Mouse (Mus musculus) embryo, embryonic 10.5 days (tissue): ENCODE results near the gene Cnep1r1.
A peak's percentile ranks its signal among the peaks of the same experiment; 100 is the strongest.

ENCODE experiments used
- DNase-seq: peaks from one replicate; pipeline ENCODE4 v3.0.0-alpha.2; 2015; ENCODE audit warnings: low spot score

The Cnep1r1 gene

DNA sequence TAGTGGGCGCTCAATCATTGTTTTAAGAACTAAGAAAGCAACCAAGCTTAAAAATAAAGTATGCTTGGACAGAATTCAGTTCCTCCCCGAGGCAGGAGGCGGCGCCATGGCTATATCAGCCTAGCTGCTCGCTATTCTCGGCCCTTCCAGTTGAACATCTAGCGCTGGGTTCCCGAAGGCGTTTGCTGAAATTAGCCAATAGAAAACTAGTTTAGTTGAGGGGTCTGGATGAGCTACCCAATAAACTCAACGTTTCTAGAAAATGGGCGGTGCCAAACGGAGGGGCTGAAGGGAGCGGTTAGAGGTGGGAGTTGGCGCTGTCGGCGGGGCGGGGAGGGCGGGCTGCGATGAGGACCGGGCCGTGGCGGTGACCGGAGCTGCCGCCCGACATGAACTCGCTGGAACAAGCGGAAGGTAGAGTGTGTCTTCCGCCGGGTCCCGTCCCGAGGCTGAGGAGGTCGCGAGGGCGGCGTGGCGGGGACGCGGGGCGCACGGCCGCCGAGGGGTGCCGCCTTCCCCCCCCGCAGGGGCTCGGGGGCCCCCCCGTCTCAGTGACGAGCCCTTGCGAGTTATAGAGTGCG, at the start of gene Cnep1r1:
Gene Cnep1r1 (plus strand): TSS at position 314 of the 581 bp plus-strand sequence.
- DNase-seq: peak; percentile 98

DNA sequence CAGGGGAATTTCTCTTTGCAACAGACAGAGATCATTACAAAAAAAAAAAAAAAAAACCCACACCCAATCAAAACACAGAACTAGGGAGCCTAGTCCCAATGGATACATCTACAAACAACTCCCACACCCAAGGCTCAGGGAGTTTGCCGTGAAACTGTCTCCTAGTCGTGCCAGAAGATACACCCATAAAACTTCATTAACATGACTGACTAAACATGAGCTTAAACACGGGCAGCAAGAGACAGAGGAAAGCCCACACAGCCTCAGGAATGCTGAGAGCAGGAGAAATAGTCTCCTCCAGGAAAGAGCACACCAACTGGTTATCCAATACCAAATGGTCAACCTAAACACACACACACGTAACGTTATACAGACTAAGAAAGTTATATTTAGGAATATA, 36.4 kb upstream of the Cnep1r1 start:
- no peak for DNase-seq

DNA sequence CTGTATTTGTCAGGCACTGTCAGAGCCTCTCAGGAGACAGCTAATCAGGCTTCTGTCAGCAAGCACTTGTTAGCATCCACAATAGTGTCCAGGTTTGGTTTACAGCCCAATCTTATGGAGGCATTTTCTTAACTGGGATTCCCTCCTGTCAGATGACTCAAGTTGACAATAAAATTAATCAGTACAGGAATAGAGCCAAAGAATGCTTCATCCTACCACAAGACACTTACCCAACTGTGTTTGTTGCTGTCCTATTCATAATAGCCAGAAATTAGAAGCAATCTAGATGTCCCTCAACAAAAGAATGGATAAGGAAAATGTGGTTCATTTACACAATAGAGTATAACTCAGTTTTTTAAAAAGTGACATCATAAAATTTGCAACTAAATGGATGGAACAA, 30.6 kb upstream of the Cnep1r1 start:
- DNase-seq: no peak

DNA sequence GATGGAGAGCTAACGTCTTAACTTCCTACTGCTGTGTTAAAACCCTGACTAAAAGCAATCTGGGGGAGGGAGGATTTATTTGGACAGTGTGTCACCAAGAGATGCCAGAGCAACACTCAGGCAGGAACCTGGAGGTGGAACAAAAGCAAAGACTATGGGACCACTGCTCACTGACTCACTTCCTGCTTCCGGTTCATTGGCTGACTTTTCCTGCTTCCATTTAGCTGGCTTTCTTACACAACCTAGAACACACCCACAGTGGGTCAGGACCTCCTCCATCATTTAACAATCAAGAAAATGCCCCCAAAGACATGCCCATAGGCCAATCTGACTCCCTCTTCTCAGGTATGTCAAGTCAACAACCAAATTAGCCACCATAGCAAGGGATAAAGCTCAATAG, 26.9 kb upstream of the Cnep1r1 start:
- no peak for DNase-seq

DNA sequence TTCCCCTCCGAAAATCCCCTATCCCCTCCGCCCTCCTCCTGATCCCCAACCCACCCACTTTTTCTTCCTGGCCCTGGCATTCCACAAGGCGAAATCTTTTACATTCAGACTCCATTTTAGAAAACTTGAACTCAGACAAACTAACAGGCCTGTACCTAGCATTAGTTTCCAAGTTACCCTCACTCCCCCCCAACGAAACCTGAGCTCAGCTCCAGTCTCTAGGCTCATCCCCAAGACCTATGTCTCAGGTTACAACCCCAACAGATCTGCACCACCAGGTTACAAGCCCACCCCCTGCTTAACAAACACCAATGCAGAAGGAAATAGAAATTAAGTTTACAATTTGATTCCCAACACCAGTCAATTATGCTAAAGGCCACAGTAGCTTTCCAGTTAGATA, 25.2 kb upstream of the Cnep1r1 start:
- DNase-seq: peak; percentile 44

DNA sequence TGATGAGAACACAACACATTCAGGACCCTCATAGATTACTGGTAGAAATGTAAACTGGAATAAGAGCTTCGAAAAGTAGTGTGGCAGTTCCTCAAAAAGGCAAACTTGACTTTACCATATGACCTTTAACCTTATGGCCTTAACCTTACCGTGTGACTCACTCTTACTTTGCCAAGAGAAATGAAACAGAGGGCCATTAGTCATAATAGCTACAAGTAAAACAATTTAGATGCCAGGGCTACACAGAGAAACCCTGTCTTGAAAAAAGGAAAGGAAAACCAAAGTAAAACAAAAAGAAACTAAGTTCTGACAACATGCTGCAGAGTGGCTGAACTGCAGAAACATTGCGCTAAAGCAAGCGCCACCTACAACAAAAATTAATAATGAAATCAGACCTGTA, 19.7 kb upstream of the Cnep1r1 start:
- DNase-seq: no peak

DNA sequence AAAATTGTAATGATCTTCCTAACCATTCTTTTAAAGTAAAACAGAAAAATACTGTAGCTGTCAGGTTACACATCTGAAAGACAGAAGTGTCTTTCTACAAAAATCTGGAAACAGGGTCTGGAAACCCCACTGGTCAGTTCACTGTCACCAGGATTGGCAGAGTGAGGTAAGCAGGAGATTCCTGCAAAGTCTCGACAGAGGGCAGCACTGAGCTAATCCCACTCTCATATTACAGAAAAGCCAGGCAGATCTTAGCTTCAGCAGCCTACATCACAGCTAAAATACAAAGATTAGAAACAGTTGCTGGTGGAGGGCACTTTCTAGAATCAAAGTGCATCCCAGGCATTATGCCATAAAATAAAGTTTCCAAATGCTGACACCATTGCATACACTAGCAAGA, 19.0 kb upstream of the Cnep1r1 start:
- peak; percentile 84 for DNase-seq

DNA sequence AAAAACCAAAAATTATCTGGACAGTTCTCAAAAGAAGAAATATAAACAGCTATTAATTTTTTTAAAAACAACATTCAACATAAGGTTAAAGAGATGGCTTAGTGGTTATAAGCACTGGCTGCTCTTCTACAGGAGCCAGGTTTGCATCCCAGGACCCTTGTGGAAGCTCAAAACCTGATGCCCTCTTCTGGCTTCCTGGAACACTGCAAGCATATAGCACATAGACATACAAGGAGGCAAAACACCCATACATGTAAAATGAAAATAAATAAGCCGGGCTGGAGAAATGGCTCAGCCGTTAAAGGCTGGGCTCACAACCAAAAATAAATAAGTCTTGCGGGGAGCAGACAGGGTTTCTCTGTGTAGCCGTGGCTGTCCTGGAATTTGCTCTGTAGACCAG, 9.3 kb upstream of the Cnep1r1 start:
- DNase-seq: no peak

DNA sequence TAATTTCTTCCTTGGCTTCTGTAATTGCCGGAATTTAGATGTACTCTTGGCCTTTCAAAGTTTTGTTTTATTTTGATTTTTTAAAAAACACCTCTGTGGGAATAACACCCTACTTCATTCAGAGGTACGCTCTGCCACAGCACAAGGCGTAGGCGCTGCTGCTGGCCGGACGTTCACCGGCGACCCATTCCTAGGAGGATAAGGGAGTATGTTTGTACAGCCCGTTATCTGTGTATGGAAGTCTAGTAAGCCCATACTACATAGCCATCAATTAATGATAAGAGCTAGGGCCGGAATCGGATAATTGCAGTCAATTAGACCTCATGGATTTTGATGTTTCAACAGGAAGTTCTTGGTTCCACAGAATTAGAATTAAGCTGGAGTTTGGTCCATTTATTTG, 507 bp downstream of the Cnep1r1 start:
- DNase-seq: peak; percentile 28

DNA sequence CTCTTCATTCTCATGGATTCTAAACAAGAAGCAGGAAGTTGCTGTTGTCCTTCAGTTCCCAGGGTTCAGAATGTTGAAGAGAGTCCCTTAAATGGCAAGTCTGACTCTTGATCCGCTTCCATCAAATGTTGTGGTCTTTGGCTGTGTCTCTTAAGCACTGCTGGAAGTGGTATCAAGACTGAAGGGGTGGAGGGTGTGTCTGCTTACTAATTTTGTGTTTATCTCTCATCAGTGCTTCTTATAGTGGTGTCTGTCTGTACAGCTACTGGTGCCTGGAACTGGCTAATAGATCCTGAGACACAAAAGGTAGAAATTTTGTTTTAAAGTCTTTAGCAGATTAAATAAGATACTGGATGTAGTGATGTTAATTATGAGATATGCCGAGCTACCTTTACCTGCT, 6.3 kb downstream of the Cnep1r1 start:
- DNase-seq: no peak

DNA sequence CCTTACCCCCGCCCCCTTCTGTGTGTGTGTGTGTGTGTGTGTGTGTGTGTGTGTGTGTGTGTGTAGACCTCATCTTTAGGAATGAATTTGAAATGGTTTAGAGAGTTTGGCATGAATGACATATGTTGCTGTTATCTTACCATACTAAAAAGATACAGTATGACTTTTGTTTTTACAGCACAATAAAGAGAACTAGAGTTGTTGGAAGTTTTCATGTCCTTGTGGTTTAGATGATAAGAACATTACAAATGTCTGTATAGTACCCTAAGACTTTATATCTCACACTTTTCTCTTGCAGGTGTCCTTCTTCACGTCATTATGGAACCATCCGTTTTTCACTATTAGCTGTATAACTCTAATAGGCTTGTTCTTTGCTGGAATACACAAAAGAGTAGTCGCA, 10.8 kb downstream of the Cnep1r1 start:
- DNase-seq: no peak

DNA sequence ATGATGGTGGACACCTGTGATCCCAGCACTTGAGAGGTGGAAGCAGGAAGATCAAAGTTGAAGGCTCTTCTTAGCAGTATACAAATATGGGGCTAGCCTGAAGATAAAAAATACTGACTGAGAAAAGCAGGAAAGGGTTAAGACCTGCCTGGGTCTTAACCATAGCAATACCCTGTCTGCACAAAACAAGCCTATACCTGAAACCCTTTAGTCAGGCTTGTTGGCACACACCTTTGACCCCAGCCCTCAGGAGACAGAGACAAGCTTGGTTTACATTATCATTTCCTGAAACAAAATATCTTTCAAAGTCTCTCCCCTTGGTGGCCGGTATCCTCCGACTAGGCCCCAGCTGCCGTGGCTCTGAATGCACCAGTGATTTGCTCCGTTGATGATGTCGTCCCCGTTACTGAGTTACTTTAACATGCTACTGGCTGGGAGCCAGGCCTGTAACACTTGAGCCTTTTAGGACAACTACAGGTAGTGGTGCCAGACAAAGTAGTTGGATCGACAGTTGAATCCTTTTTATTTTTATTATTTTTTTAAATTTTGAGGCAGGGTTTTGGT, 12.3 kb downstream of the Cnep1r1 start:
- no peak for DNase-seq

DNA sequence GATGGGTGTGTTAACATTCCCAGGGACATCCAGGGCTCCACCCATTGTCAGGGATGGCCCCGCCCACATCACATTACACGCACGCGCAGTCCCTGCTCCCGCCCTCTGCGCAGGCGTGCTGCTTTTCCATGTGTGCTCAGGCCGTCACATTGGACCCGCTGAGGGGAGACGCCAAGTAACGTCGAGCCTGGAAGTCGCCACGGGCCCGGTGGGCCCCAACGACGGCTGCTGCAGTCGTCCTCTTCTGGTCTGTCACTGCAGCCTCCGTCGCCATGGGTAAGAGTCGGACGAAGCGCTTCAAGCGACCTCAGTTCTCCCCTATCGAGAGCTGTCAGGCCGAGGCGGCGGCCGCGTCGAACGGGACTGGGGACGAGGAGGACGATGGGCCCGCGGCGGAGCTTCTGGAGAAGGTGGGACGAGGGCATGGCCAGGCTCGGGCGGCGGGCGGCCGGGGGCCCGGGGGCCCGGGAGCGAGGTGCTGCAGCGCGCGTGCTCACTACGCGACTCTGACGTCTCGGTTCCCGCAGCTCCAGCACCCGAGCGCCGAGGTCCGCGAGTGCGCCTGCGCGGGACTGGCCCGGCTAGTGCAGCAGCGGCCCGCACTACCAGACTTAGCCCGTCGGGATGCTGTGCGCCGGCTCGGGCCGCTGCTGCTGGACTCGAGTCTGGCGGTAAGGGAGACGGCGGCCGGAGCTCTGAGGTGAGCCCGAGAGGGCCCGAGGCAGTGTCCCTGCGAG, 19.3 kb downstream of the Cnep1r1 start, which contains the start of gene Heatr3:
Gene Heatr3 (plus strand): TSS at position 108 of the 737 bp plus-strand sequence.
- DNase-seq: peak; percentile 97

DNA sequence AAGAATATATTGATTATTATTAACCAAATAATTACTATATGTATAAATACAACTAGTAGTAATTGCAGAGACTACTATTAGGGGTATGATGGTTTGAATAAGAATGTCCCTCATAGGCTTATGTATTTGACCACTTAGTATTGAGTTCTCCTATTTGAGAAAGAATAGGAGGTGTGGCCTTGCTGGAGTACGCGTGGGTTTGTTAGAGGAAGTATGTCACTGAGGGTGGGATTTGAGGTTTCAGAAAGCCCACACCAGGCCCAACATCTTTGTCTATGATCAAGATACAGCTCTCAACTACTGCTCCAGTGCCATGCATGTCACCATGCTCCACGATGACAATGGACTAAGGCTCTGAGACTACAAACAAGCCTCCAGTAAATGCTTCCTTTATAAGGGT, 20.7 kb downstream of the Cnep1r1 start:
- DNase-seq: no peak

DNA sequence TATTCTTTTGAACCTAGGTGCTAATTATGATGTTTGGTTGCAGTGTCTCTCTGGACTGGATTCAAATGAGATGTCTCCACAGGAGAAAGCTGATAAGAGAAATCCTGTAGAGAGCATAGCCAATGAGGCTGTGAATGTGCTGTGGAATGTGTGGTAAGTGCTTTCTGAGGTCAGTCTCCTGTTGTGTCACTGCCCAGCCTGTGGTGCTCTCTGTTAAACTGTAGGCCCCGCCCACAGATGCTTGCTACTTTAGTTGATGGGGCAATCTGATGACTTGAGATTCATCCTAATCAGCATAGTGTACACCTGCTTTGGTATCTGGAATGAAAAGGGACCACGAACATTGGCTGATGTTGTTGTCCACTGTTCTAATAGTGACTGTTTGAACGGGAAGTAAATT, 23.1 kb downstream of the Cnep1r1 start:
- no peak for DNase-seq

DNA sequence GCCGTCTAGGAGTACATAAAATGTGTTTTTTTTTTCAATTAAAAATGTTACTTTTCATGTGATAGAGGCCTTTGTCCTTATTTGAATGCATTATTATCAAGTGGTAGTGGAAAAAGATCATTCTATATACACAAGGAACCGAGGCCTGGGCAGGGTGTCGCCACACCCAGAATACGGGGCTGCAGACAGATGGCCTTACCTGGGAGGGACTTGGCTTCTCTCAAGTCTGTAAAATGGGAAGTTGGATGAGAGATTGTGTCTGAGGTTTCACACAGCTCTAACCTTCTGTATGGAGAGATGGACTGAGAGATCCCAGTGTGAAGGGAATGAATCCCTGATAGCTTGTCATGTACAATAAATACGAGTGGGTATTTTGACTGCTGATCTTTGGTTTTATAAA, 25.5 kb downstream of the Cnep1r1 start:
- no peak for DNase-seq

DNA sequence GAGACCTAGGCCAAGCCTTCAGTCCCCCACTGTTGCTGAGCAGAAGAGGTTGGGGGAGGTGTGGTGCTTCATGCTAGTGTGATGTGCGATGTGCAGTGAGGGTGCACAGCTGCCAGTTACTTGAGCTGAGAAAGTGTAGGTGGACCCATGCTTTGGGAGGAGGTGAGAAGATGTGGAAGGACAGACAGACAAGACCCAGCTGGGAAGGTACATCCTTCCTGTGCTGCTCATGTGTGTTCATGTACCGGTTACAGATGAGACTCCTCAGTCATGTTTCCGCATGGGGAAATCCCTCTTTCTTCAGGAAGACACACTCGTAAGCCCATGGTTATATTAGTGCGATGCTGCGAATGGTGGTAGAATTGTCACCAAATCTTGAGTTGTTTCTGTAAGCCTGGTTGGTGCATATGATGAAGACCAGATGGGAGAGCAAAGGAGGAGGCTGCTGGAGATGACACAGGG, 32.4 kb downstream of the Cnep1r1 start:
- DNase-seq: no peak

DNA sequence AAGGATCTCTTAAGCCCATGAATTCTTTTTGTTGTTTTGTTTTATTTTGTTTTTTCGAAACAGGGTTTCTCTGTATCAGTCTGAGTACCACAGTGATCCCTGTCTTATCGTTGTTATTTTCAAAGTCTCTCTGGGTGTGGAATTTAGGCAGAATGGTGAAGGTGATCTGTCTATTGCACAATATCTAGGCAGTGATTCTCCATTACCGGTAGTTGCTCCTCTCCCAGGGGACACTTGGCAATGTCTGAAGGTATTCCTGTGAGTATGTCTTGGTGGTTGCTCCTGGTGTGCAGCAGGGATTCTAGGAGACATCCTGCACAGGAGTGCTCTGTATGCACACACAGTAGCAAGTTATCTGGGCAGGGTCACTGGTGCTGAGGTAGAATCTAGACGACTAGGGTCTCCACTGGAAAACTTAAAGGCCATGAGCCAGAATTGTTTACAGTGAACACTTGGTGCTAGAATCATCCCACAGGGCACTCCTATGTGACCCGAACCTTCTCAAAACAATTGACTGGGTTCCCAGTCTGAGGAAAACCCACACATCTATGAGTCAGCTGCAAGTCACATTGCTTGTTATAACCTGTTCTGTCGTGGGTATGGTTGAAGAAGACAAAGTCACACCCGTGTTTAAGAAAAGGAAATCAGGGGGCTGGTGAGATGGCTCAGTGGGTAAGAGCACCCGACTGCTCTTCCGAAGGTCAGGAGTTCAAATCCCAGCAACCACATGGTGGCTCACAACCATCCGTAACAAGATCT, 41.8 kb downstream of the Cnep1r1 start:
- DNase-seq: no peak

DNA sequence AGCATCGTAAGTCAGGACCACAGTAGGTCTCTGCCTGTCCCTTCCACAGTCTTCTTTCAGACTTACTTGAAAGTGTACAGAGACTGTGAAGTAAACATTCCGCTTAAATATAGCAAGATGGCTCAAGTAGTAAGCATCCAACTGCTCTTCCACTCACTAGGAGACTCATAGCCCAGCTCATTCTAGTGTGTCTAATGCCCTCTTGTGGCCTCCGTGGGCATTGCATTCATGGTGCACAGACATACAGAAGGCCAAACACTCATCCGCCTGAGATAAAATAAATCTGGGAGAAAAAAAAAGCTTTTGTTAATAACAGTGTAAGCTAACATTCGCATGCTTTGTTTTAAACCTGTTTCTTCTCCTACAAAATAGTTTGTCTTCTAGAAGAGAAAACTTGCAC, 42.9 kb downstream of the Cnep1r1 start:
- DNase-seq: peak; percentile 82

DNA sequence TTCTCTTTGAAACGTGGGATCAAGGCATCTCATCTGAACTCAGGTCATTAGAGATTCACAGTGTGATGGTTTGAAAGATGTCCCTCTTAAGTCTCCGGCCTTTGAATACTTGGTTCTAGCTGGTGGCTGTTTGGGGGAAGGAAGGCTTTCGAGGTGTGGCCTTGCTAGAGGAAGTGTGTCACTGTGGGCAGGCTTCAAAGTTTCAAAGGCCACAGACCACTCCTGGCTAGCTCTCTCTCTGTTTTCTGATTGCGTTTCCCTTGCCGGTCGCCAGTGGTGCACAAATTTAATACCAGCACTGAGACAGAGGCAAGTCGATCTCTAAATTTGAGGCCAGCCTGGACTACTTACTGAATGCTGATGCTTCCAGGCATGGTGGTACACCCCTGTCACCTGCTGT, 56.7 kb downstream of the Cnep1r1 start:
- no peak for DNase-seq

DNA sequence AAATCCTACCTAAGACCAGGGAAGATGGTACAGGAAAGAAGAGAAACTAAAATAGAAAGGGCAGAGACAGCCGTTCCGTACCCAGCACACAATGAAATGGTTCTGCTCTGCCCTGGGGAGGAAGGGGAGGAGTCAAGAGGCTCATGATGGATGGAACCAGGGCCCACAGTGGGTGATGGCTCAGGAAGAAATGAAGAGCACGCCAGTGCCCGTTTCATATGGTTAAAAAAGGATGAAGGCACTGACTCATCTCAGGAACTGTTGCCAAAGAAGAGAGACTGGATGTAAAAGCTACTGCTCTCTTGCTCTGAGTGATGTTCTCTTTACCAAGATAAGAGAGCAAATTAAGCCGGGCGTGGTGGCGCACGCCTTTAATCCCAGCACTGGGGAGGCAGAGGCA, 58.7 kb downstream of the Cnep1r1 start:
- no peak for DNase-seq

DNA sequence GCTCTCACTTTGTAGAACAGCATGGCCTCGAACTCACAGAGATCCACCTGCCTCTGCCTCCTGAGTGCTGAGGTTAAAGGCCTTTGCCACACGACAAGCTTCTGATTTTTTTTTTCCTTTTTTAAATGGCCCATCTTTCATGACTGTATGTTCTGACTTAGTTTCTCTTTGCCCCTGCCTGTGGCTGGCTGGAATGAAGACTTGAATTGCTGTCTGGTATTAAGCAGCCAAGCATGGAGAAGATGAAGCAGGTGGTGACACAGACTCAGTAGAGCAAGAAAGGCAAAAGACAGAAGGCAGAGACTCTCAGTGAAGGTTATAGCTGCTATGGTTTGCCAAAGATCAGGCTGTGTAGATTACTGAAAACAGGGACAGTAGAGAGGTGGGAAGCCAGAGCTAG, 64.6 kb downstream of the Cnep1r1 start:
- no peak for DNase-seq
